Mouse (Mus musculus): ENCODE results near the gene Diaph2. TPM values are rescaled to one million over a fixed set of nuclear protein-coding genes. Genes with fewer than 3 reads are reported as not detected.
"Not testable (repeated sequence)": the region's sequence is repeated elsewhere in the genome, so short reads cannot be mapped to it uniquely, and the experiment has no call there.

Gene Diaph2
- polyA plus RNA-seq, 1 experiment from 2014 or later: 3.4 TPM

DNA sequence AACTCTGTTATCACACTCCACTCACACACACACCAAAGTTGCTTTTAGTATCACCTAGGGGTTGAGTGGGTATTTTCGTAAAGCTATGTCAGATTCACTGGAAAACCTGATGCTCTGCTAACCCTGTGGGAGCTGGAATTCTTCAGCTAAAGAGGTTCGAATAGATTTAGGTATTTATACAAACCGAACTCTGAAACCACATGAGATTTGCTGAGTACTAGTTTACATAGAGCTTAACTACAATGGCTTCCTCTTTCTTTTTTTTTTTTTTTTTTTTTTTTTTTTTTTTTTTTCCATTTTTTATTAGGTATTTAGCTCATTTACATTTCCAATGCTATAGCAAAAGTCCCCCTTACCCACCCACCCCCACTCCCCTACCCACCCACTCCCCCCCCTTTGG lies 447.9 kb downstream of the Diaph2 start:
- H3K36me3 ChIP-seq (ENCODE audit: control insufficient read depth, insufficient read depth, low read length); H3K4me3 ChIP-seq (ENCODE audit: low read depth, low read length); ATAC-seq; H3K27me3 ChIP-seq (ENCODE audit: control insufficient read depth, insufficient read depth, low read depth, low read length); H3K27ac ChIP-seq (ENCODE audit: low read length); H3K4me2 ChIP-seq (ENCODE audit: low read length); H3K9me3 ChIP-seq (replicated peaks; ENCODE audit: control insufficient read depth, low read length, poor library complexity, severe bottlenecking); H3K4me1 ChIP-seq (ENCODE audit: control insufficient read depth, insufficient read depth, low read length); H3K9ac ChIP-seq (ENCODE audit: low read depth, low read length): not testable (repeated sequence)
- 85% methylated on average over 3 of the region's 3 CpGs for WGBS

DNA sequence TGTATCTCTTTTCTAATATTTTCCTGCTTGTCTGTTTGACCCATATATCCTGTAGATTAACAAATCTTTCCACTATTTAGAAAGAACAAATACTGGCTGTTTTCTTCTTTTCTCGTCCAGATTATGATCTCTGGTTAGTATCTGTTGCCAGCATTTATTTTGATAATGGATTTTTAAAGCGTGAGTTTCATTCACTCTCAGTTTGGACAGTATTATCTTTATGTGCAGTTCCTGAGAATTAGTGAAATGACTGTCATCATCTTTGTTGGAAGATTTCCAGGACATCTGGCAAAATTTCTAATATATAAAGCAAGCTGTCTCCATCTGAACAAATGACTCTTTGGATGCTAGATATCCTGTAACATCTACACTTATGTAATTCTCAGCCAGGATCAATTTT lies 455.7 kb downstream of the Diaph2 start:
- no peak for ATAC-seq
- Histone ChIP-seq H3K9me3 (replicated peaks; ENCODE audit: control insufficient read depth, low read length, poor library complexity, severe bottlenecking) (no peaks in the 10 kb centered on the region), H3K36me3 (ENCODE audit: control insufficient read depth, insufficient read depth, low read length) (no peaks in the 10 kb centered on the region), H3K27me3 (ENCODE audit: control insufficient read depth, insufficient read depth, low read depth, low read length) (no peaks in the 10 kb centered on the region), H3K4me1 (ENCODE audit: control insufficient read depth, insufficient read depth, low read length) (no peaks in the 10 kb centered on the region), H3K4me3 (ENCODE audit: low read depth, low read length) (no peak overlapping the region), H3K27ac (ENCODE audit: low read length) (no peak overlapping the region), H3K4me2 (ENCODE audit: low read length) (no peak overlapping the region), H3K9ac (ENCODE audit: low read depth, low read length) (no peak overlapping the region)
- WGBS: 60% methylated on average over 2 of the region's 2 CpGs

DNA sequence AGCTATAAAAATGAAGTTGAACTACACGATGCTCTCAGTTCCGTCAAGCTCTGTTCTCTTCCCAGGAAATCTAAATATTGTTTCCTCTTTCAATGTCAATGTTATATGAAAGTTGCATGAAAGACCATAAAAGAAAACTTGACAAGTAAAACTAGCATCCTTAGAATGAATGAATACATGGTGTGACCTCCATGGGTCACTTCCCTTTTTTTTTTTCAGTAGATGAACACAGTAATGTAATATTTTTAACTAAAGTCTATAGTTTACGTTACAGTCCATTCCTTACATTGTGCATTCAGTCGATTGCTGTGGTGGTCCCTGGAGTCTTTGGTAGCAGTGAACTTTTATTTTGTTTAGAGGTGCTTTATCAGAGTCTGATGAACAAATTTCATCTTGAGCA lies 462.7 kb downstream of the Diaph2 start:
- Histone ChIP-seq H3K9ac (ENCODE audit: low read depth, low read length) (no peak overlapping the region), H3K9me3 (replicated peaks; ENCODE audit: control insufficient read depth, low read length, poor library complexity, severe bottlenecking) (no peaks in the 10 kb centered on the region), H3K4me2 (ENCODE audit: low read length) (no peak overlapping the region), H3K4me3 (ENCODE audit: low read depth, low read length) (no peak overlapping the region), H3K27ac (ENCODE audit: low read length) (no peak overlapping the region), H3K27me3 (ENCODE audit: control insufficient read depth, insufficient read depth, low read depth, low read length) (no peaks in the 10 kb centered on the region), H3K36me3 (ENCODE audit: control insufficient read depth, insufficient read depth, low read length) (no peaks in the 10 kb centered on the region), H3K4me1 (ENCODE audit: control insufficient read depth, insufficient read depth, low read length) (no peaks in the 10 kb centered on the region)
- WGBS: 88% methylated on average over 4 of the region's 4 CpGs
- ATAC-seq: no peak

DNA sequence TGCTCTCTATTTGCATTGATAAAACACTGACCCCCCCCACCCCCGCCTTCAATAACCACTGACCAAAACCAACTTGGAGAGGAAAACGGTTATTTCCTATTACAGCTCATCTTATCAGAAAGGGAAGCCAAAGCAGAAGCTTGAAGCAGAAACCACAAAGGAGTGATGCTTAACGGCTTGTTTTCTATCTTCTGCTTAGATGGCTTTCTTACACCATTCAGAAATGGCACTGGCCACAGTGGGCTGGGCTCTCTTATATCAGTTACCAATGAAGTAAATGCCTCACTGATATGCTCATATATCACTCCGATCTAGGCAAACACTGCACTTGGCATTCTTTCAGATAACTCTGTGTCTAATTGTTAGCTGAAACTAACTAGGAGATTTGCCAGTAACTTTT lies 463.2 kb downstream of the Diaph2 start:
- H3K4me2 ChIP-seq (ENCODE audit: low read length): no peak overlapping the region
- WGBS: 94% methylated on average over 4 of the region's 4 CpGs
- H3K27me3 ChIP-seq (ENCODE audit: control insufficient read depth, insufficient read depth, low read depth, low read length): no peaks in the 10 kb centered on the region
- no peak overlapping the region for H3K9ac ChIP-seq (ENCODE audit: low read depth, low read length)
- ATAC-seq: no peak
- no peak overlapping the region for H3K4me3 ChIP-seq (ENCODE audit: low read depth, low read length)
- no peaks in the 10 kb centered on the region for H3K4me1 ChIP-seq (ENCODE audit: control insufficient read depth, insufficient read depth, low read length)
- no peaks in the 10 kb centered on the region for H3K9me3 ChIP-seq (replicated peaks; ENCODE audit: control insufficient read depth, low read length, poor library complexity, severe bottlenecking)
- no peaks in the 10 kb centered on the region for H3K36me3 ChIP-seq (ENCODE audit: control insufficient read depth, insufficient read depth, low read length)
- H3K27ac ChIP-seq (ENCODE audit: low read length): no peak overlapping the region

DNA sequence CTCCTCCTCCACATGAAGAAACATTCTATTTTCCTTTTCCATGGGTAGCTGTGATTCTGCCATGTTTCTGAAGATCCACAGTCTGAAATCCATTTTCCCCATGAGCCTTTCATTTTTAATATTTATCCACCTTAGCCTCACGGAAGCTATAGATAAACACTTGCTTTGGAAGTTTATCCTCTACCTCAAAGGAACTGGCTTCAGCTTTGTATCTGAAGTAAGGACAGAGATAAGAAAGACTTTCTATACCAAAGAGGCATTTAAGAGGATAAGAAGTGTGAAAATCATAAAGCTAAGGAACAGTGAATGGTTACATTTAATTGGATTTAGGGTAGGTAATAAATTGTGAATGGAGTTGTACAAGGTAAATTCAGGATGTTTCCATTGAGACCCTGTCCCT lies 480.5 kb downstream of the Diaph2 start:
- no peak overlapping the region for H3K4me2 ChIP-seq (ENCODE audit: low read length)
- no peak overlapping the region for H3K9ac ChIP-seq (ENCODE audit: low read depth, low read length)
- no peak overlapping the region for H3K27ac ChIP-seq (ENCODE audit: low read length)
- no peaks in the 10 kb centered on the region for H3K9me3 ChIP-seq (replicated peaks; ENCODE audit: control insufficient read depth, low read length, poor library complexity, severe bottlenecking)
- WGBS: 81% methylated on average over 1 of the region's 1 CpGs
- ATAC-seq: no peak
- no peak overlapping the region for H3K4me3 ChIP-seq (ENCODE audit: low read depth, low read length)
- H3K27me3 ChIP-seq (ENCODE audit: control insufficient read depth, insufficient read depth, low read depth, low read length): no peaks in the 10 kb centered on the region
- H3K4me1 ChIP-seq (ENCODE audit: control insufficient read depth, insufficient read depth, low read length): no peaks in the 10 kb centered on the region
- no peaks in the 10 kb centered on the region for H3K36me3 ChIP-seq (ENCODE audit: control insufficient read depth, insufficient read depth, low read length)

DNA sequence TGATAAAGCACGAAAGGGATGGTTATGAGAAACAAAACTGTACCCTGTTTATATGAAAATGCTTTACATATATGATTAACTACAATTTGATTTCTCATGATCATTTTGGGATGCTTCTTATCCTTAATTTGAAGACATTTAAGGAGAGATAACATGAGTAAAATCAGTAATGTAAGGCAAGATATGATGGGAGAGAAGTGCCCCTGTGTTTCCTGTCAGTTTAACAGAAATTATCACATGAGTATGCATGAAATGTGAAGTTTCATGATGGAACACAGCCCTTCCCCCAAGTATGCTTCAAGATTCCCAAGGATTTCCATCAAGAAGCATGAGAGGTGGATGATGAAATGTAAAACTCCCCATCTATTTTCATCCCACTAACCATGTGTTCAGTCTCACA lies 485.6 kb downstream of the Diaph2 start:
- Histone ChIP-seq H3K4me2 (ENCODE audit: low read length) (no peak overlapping the region), H3K36me3 (ENCODE audit: control insufficient read depth, insufficient read depth, low read length) (no peaks in the 10 kb centered on the region), H3K27me3 (ENCODE audit: control insufficient read depth, insufficient read depth, low read depth, low read length) (no peaks in the 10 kb centered on the region), H3K9me3 (replicated peaks; ENCODE audit: control insufficient read depth, low read length, poor library complexity, severe bottlenecking) (no peaks in the 10 kb centered on the region), H3K4me1 (ENCODE audit: control insufficient read depth, insufficient read depth, low read length) (no peaks in the 10 kb centered on the region), H3K4me3 (ENCODE audit: low read depth, low read length) (no peak overlapping the region), H3K9ac (ENCODE audit: low read depth, low read length) (no peak overlapping the region), H3K27ac (ENCODE audit: low read length) (no peak overlapping the region)
- WGBS: 77% methylated on average over 1 of the region's 1 CpGs
- no peak for ATAC-seq

DNA sequence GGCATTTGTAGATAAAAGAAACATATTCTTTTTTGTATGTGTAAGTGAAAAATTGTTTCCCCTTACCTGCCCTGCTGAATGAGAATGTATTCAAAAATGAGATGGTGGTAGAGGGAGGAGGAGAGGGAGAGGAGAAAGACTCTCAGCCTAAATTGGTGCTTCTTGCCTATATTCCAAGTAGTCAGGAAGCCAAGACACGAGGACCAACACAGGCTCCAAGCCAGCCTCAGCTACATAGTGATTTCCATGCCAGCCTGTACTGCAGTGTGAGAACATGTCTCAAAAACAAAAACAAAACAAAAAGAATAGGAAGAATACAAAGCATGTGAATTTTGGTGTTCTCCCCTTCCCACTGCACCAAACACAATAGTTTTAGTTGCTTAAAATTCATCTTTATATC lies 497.1 kb downstream of the Diaph2 start:
- Histone ChIP-seq H3K36me3 (ENCODE audit: control insufficient read depth, insufficient read depth, low read length) (no peaks in the 10 kb centered on the region), H3K27me3 (ENCODE audit: control insufficient read depth, insufficient read depth, low read depth, low read length) (no peaks in the 10 kb centered on the region), H3K9ac (ENCODE audit: low read depth, low read length) (no peak overlapping the region), H3K27ac (ENCODE audit: low read length) (no peak overlapping the region), H3K4me2 (ENCODE audit: low read length) (no peak overlapping the region), H3K4me1 (ENCODE audit: control insufficient read depth, insufficient read depth, low read length) (no peaks in the 10 kb centered on the region), H3K4me3 (ENCODE audit: low read depth, low read length) (no peak overlapping the region), H3K9me3 (replicated peaks; ENCODE audit: control insufficient read depth, low read length, poor library complexity, severe bottlenecking) (no peaks in the 10 kb centered on the region)
- 87% methylated on average over 1 of the region's 1 CpGs for WGBS
- ATAC-seq: no peak

DNA sequence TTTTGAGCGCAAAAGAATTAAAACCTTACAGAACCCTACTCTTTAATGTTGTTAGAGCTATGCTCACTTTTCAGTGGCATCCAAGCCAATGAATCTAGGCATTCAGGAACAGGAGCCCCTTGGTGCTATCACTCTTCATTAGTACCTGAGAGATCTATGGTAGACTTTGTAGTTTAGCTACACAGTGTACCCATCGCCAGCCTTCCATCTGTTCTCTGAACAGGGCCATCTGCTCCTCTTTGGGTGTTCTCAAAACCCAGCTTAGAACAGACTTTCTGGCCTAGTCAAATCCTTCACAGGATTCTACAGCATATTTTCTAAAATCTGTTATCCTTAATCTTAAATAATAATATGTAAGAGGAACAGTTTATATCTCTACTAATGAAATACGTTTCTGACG lies 504.1 kb downstream of the Diaph2 start:
- Histone ChIP-seq H3K27me3 (ENCODE audit: control insufficient read depth, insufficient read depth, low read depth, low read length) (no peaks in the 10 kb centered on the region), H3K4me1 (ENCODE audit: control insufficient read depth, insufficient read depth, low read length) (no peaks in the 10 kb centered on the region), H3K4me2 (ENCODE audit: low read length) (no peak overlapping the region), H3K36me3 (ENCODE audit: control insufficient read depth, insufficient read depth, low read length) (no peaks in the 10 kb centered on the region), H3K27ac (ENCODE audit: low read length) (no peak overlapping the region), H3K4me3 (ENCODE audit: low read depth, low read length) (no peak overlapping the region), H3K9me3 (replicated peaks; ENCODE audit: control insufficient read depth, low read length, poor library complexity, severe bottlenecking) (no peaks in the 10 kb centered on the region), H3K9ac (ENCODE audit: low read depth, low read length) (no peak overlapping the region)
- ATAC-seq: no peak
- WGBS: 83% methylated on average over 4 of the region's 4 CpGs

DNA sequence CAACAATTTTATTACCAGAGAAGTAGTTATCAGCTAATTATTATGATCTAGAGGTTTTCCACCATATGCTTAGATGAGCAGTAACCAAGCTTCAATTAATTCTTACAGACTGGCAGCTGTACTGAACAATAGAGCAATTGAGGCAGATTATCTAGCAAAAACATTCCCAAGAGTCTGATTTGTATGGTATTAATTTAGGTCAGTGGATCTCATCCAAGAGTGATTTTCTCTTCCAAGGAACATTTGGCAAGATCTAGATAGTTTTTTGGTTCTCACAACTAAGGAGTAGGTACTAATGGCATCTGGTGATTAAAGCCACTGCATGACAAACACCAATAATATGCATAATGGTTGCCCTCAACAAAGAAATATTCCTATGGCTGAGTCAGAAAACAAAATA lies 516.2 kb downstream of the Diaph2 start:
- no peak for ATAC-seq
- Histone ChIP-seq H3K4me2 (ENCODE audit: low read length) (no peak overlapping the region), H3K4me1 (ENCODE audit: control insufficient read depth, insufficient read depth, low read length) (no peaks in the 10 kb centered on the region), H3K27ac (ENCODE audit: low read length) (no peak overlapping the region), H3K4me3 (ENCODE audit: low read depth, low read length) (no peak overlapping the region), H3K9me3 (replicated peaks; ENCODE audit: control insufficient read depth, low read length, poor library complexity, severe bottlenecking) (no peaks in the 10 kb centered on the region), H3K36me3 (ENCODE audit: control insufficient read depth, insufficient read depth, low read length) (no peaks in the 10 kb centered on the region), H3K9ac (ENCODE audit: low read depth, low read length) (no peak overlapping the region), H3K27me3 (ENCODE audit: control insufficient read depth, insufficient read depth, low read depth, low read length) (no peaks in the 10 kb centered on the region)

DNA sequence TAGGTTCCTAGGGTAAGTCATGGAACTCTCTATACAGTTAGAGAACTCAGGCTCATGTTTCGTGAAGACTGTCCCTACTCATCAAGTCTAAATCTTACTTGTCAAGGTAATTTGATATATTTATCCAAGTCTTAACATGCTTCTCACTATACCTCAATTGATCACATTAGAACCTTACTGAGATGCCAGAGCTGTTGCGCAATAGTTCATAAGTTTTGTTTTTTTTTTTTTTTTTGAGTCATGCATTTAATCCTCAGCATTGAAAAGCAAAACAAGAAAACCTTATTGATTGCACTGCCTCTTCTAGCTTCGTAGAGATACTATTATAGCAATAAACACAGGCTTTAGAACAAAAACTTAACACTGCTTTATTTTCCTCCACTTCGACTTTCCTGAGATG lies 529.6 kb downstream of the Diaph2 start:
- 85% methylated on average over 4 of the region's 4 CpGs for WGBS
- Histone ChIP-seq H3K36me3 (ENCODE audit: control insufficient read depth, insufficient read depth, low read length) (no peaks in the 10 kb centered on the region), H3K4me3 (ENCODE audit: low read depth, low read length) (no peak overlapping the region), H3K4me2 (ENCODE audit: low read length) (no peak overlapping the region), H3K9ac (ENCODE audit: low read depth, low read length) (no peak overlapping the region), H3K9me3 (replicated peaks; ENCODE audit: control insufficient read depth, low read length, poor library complexity, severe bottlenecking) (no peaks in the 10 kb centered on the region), H3K27me3 (ENCODE audit: control insufficient read depth, insufficient read depth, low read depth, low read length) (no peaks in the 10 kb centered on the region), H3K27ac (ENCODE audit: low read length) (no peak overlapping the region), H3K4me1 (ENCODE audit: control insufficient read depth, insufficient read depth, low read length) (no peaks in the 10 kb centered on the region)
- no peak for ATAC-seq

Measured in midbrain, embryonic 16.5 days (tissue).